Mouse (Mus musculus) brain, adult 2 months (tissue): ENCODE results near the gene Rrm1.
"Not testable (repeated sequence)": the region's sequence is repeated elsewhere in the genome, so short reads cannot be mapped to it uniquely, and the experiment has no call there.

ENCODE experiments used
- DNase-seq: peaks from one replicate; pipeline ENCODE4 v3.0.0; 2011; ENCODE audit warnings: low read depth, low spot score

Gene Rrm1

GRCm38 (mm10) chr7:102441657-102442391 lies at the start of gene Rrm1:
TSS of gene Rrm1 (plus strand) at chr7:102441695.
- peak; percentile 99 for DNase-seq

GRCm38 (mm10) chr7:102393898-102394297 lies 47.6 kb upstream of the Rrm1 start:
- DNase-seq, result no peak

- peak; percentile 61 for DNase-seq
Measured at GRCm38 (mm10) chr7:102395894-102396293, 45.6 kb upstream of the Rrm1 start.

- DNase-seq, result no peak
Measured at GRCm38 (mm10) chr7:102396331-102396730, 45.2 kb upstream of the Rrm1 start.

GRCm38 (mm10) chr7:102399180-102399731 lies 42.2 kb upstream of the Rrm1 start:
- peak; percentile 45 for DNase-seq

GRCm38 (mm10) chr7:102404118-102404517 lies 37.4 kb upstream of the Rrm1 start:
- no peak for DNase-seq

GRCm38 (mm10) chr7:102407440-102407839 lies 34.1 kb upstream of the Rrm1 start:
- DNase-seq, result no peak

GRCm38 (mm10) chr7:102415272-102415671 lies 26.2 kb upstream of the Rrm1 start:
- not testable (repeated sequence) for DNase-seq

GRCm38 (mm10) chr7:102415841-102416240 lies 25.7 kb upstream of the Rrm1 start:
- DNase-seq, result no peak

- DNase-seq, result peak; percentile 92
Measured at GRCm38 (mm10) chr7:102417398-102417797, 24.1 kb upstream of the Rrm1 start.

- DNase-seq, result no peak
Measured at GRCm38 (mm10) chr7:102422036-102422435, 19.5 kb upstream of the Rrm1 start.

GRCm38 (mm10) chr7:102425933-102426685 lies 15.4 kb upstream of the Rrm1 start:
- peak; percentile 20 for DNase-seq

- DNase-seq, result no peak
Measured at GRCm38 (mm10) chr7:102434344-102434743, 7.2 kb upstream of the Rrm1 start.

GRCm38 (mm10) chr7:102440822-102441656 lies 456 bp upstream of the Rrm1 start:
- DNase-seq, result no peak

GRCm38 (mm10) chr7:102442432-102442831 lies 937 bp downstream of the Rrm1 start:
- no peak for DNase-seq

- no peak for DNase-seq
Measured at GRCm38 (mm10) chr7:102444301-102444700, 2.8 kb downstream of the Rrm1 start.

GRCm38 (mm10) chr7:102446438-102446837 lies 4.9 kb downstream of the Rrm1 start:
- no peak for DNase-seq

- no peak for DNase-seq
Measured at GRCm38 (mm10) chr7:102458618-102459380, 17.3 kb downstream of the Rrm1 start.

GRCm38 (mm10) chr7:102467566-102467965 lies 26.1 kb downstream of the Rrm1 start:
- DNase-seq, result no peak

- DNase-seq, result no peak
Measured at GRCm38 (mm10) chr7:102472675-102473074, 31.2 kb downstream of the Rrm1 start.

GRCm38 (mm10) chr7:102476601-102477000 lies 35.1 kb downstream of the Rrm1 start:
- DNase-seq, result no peak
